Mouse (Mus musculus): Measurements from ENCODE around the gene Lrrc42.

The Lrrc42 gene

DNA sequence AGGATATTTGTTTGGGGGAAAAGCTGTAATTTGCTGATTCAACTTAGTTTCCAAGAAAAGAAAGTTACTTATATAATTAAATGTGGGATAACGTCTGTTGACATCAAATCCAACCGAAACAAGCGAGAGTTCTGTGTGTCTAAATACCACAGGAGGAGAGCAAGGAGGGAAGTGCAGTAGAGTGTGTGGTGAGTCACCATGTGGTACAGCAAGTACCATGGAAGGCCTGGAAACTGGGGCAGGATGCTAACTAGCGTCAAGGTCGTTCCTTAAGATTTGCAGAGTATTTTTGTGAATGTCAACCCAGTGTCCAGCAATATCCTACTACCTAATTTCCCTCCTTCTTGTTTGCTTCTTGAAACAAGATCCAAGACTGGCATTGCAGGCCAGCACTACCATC is 55.3 kb downstream of the Lrrc42 start:
- DNase-seq (ENCODE audit: low read depth): no peak

DNA sequence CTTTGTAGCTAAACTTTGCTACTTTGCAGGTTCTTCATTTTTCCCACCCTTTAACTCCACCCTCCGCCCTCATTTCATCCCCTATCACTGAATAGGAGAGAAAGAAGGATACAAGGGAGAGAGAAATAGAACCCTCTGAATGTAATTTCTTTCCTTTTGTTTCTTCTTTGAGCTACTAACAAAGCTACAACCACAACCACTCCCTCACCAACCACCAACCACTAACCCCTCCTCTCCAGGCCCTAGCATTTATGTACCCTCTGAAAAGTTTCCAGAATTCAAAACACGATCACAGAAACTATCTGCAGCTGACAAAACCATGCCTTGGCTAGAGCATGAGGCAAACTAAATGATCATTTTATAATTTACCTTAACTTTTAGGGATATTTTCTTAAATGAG is 56.9 kb downstream of the Lrrc42 start:
- no peak for DNase-seq (ENCODE audit: low read depth)

DNA sequence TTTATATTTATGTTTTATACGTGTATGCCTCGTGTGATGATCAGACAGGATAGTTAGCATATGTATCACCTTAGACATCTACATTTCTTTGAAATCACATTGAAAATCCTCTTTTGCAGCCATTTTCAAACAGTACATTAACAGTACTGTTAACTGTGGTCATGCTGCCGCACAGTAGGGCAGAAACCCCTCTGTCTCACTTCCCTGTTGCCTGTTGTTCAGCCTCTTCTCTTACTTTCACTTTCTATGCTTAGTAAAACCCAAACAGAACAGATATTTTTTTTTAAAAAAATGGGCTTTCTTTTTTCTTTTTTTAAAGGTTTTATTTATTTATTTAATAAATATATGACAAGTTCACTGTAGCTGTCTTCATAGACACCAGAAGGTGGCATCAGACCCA is 59.5 kb downstream of the Lrrc42 start:
- DNase-seq (ENCODE audit: low read depth): peak; percentile 33

DNA sequence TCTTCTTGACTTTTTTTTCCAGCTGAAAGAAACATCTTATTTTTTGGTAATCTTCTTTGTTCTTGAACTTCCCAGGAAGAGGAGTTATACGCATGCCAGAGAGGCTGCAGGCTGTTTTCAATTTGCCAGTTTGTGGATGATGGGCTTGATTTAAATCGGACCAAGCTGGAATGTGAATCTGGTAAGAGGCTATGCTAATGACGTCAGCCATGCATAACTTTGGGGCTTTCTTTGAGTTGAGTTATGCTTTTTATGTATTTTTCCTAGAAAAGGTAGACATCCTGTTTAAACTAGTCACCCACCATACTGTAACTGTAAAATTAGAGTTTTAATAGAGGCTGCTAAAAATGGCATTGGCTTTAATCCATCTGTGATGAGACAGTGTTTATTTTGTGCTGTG is 67.6 kb downstream of the Lrrc42 start:
- DNase-seq (ENCODE audit: low read depth): no peak

Data from induced T-regulatory cell, adult 2 months (primary cell).